ENCODE assay signal across 9 mouse cellular contexts in the genomic region with DNA sequence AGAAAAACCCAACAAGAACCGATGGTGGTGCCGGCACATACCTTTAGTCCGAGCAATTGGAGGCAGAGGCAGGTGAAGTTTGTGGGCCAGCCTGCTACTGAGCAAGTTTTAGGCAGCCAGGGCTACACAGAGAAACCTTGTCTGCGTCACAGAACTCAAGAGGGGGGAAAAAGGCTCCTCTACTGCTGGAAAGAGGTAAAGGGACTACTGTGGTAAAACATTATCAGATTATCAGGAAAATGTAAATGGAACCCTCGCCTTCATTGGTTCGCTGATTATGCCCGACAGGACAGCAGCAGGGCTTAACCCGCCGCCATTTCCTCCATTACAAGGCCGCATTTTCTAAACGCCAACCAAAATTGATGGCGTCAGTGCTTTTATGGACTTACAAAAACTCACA. TPM values are rescaled to one million over a fixed set of nuclear protein-coding genes. Genes with fewer than 3 reads are reported as not detected.
A peak's percentile ranks its signal among the peaks of the same experiment; 100 is the strongest.
DNase-seq lines count a peak whose midpoint lies in the region; ATAC-seq and TF ChIP-seq lines count a peak whose summit lies in the region.
"Had no signal": no experiment of that assay in that cellular context is flagged by ENCODE, and none has a peak within 500 bp of the region (broad histone marks: within the 10 kb centered on the region; RNA-seq: fewer than 3 reads in every experiment).

No protein-coding gene starts in this region.

- no peaks in the 10 kb centered on the region for H3K9me3 ChIP-seq in forebrain, embryonic 11.5 days (ENCODE audit: control insufficient read depth, low read length)
- no peaks in the 10 kb centered on the region for H3K9me3 ChIP-seq in liver, postnatal 0 days (ENCODE audit: low read length)
- no peaks in the 10 kb centered on the region for H3K9me3 ChIP-seq in neural tube, embryonic 15.5 days (replicated peaks)

- no peak for TF ChIP-seq EP300 in liver, postnatal 0 days (IDR thresholded peaks at IDR 0.05; ENCODE audit: low read depth)

- H3K4me3 ChIP-seq in forebrain, embryonic 11.5 days (ENCODE audit: low read depth, low read length) = peak overlapping the region; percentile 35
- H3K4me3 ChIP-seq in liver, postnatal 0 days (ENCODE audit: low read depth, low read length) = peak overlapping the region; percentile 54
- peak overlapping the region; percentile 41 for H3K4me3 ChIP-seq in neural tube, embryonic 15.5 days (replicated peaks)

- H3K27me3 ChIP-seq in forebrain, embryonic 11.5 days (ENCODE audit: control insufficient read depth, insufficient read depth, low read length) = no peaks in the 10 kb centered on the region
- H3K27me3 ChIP-seq in liver, postnatal 0 days (ENCODE audit: insufficient read depth, low read length) = no peaks in the 10 kb centered on the region
- H3K27me3 ChIP-seq in neural tube, embryonic 15.5 days (replicated peaks) = no peaks in the 10 kb centered on the region

- peak; percentile 47; the same call in 1 of the 2 replicates for ATAC-seq in frontal cortex, adult (ENCODE audit: low TSS enrichment)
- 0 out of 2 replicates have a peak, but pooled peaks have one; percentile 39 for ATAC-seq in forebrain, embryonic 11.5 days (replicated peaks; ENCODE audit: low FRiP score)
- peak; percentile 78 for ATAC-seq in liver, postnatal 0 days
- peak; percentile 61; the same call in 1 of the 2 replicates for ATAC-seq in neural tube, embryonic 15.5 days (ENCODE audit: low FRiP score)

- WGBS in forebrain, embryonic 11.5 days = 2% methylated on average over 11 of the region's 12 CpGs
- WGBS in liver, postnatal 0 days (ENCODE audit: insufficient replicate concordance) = 4% methylated on average over 12 of the region's 12 CpGs
- 3% methylated on average over 11 of the region's 12 CpGs for WGBS in neural tube, embryonic 15.5 days

- H3K4me2 ChIP-seq in forebrain, embryonic 11.5 days (ENCODE audit: low read depth, low read length, severe bottlenecking) = peak overlapping the region; percentile 24; the same call in 1 of the 2 replicates
- peak overlapping the region; percentile 18; the same call in 1 of the 2 replicates for H3K4me2 ChIP-seq in liver, postnatal 0 days (ENCODE audit: low read depth, low read length)
- H3K4me2 ChIP-seq in neural tube, embryonic 15.5 days = peak overlapping the region; percentile 43

- H3K27ac ChIP-seq in forebrain, embryonic 11.5 days (ENCODE audit: low read depth, low read length) = no peak overlapping the region
- peak overlapping the region; percentile 82 for H3K27ac ChIP-seq in liver, postnatal 0 days (ENCODE audit: low read depth)
- H3K27ac ChIP-seq in neural tube, embryonic 15.5 days (replicated peaks) = peak overlapping the region; percentile 51

- TF ChIP-seq CTCF in liver, postnatal 0 days (IDR thresholded peaks at IDR 0.05; ENCODE audit: low read depth) = no peak

- H3K9ac ChIP-seq in forebrain, embryonic 11.5 days (ENCODE audit: low read length) = peak overlapping the region; percentile 37
- H3K9ac ChIP-seq in liver, postnatal 0 days (replicated peaks) = peak overlapping the region; percentile 58
- H3K9ac ChIP-seq in neural tube, embryonic 15.5 days (replicated peaks) = no peak overlapping the region

- no peaks in the 10 kb centered on the region for H3K4me1 ChIP-seq in forebrain, embryonic 11.5 days (replicated peaks; ENCODE audit: control insufficient read depth, insufficient read depth, low read length)
- no peaks in the 10 kb centered on the region for H3K4me1 ChIP-seq in liver, postnatal 0 days (ENCODE audit: insufficient read depth)
- H3K4me1 ChIP-seq in neural tube, embryonic 15.5 days = no peaks in the 10 kb centered on the region

- no peaks in the 10 kb centered on the region for H3K36me3 ChIP-seq in forebrain, embryonic 11.5 days (ENCODE audit: control insufficient read depth, insufficient read depth, low read length)
- H3K36me3 ChIP-seq in liver, postnatal 0 days (replicated peaks; ENCODE audit: insufficient read depth, low read length) = no peaks in the 10 kb centered on the region
- no peaks in the 10 kb centered on the region for H3K36me3 ChIP-seq in neural tube, embryonic 15.5 days

- DNase-seq in frontal cortex, postnatal 25 days (ENCODE audit: low spot score in 2 of 2) = no peak
- peak; percentile 0 for DNase-seq in ZHBTc4 (ENCODE audit: low read depth, low spot score)
- DNase-seq in forebrain, embryonic 11.5 days (ENCODE audit: low spot score) = no peak
- peak; percentile 77 for DNase-seq in induced T-regulatory cell, adult 2 months (ENCODE audit: low read depth)
- peak; percentile 18 for DNase-seq in liver, postnatal 0 days
- no peak for DNase-seq in adrenal gland, postnatal 4 days (ENCODE audit: low spot score in 2 of 2)

RNA-seq across cellular contexts. Expression of a gene that starts 0.7 kb away (rescaled TPM):
- polyA plus RNA-seq in forebrain, embryonic 11.5 days (2014; fragmentation: Nextera tagmentation; extraction: Ambion mirVana) = 13.9 and 21.7 TPM in 2 replicates
- polyA plus RNA-seq in liver, postnatal 0 days (2015; fragmentation: Nextera tagmentation; extraction: Ambion mirVana) = not detected in 2 replicates
- 15.9 and 17.2 TPM in 2 replicates for polyA plus RNA-seq in neural tube, embryonic 15.5 days (2015; fragmentation: Nextera tagmentation; extraction: Ambion mirVana)
- total RNA-seq in adrenal gland, postnatal 4 days (2021) = 10 to 100 TPM in 1 of 2 experiments, not detected in 1; 85.6 TPM
- polyA plus RNA-seq: C2C12 had no signal

RNA-seq across cellular contexts. Expression of a gene that starts 40.2 kb away (rescaled TPM):
- 12.1 and 15.4 TPM in 2 replicates for polyA plus RNA-seq in forebrain, embryonic 11.5 days (2014; fragmentation: Nextera tagmentation; extraction: Ambion mirVana)
- not detected in 2 replicates for polyA plus RNA-seq in liver, postnatal 0 days (2015; fragmentation: Nextera tagmentation; extraction: Ambion mirVana)
- polyA plus RNA-seq in neural tube, embryonic 15.5 days (2015; fragmentation: Nextera tagmentation; extraction: Ambion mirVana) = 8.8 and 11.7 TPM in 2 replicates
- total RNA-seq in adrenal gland, postnatal 4 days (2021) = 10 to 100 TPM in 1 of 2 experiments, not detected in 1; 43.4 TPM
- polyA plus RNA-seq: C2C12 had no signal

Comparison
In these comparisons a context has a peak if more than half of its experiments do, and no peak if none do; other contexts are left out.
1. DNase-seq: peak in ZHBTc4 (single experiment), induced T-regulatory cell, adult 2 months (single experiment) and liver, postnatal 0 days (single experiment); none in frontal cortex, postnatal 25 days (0 of 2), forebrain, embryonic 11.5 days (single experiment) and adrenal gland, postnatal 4 days (0 of 2).
2. Peak in every context shown above with its lines, with median percentiles within 50 percentile points of each other: ATAC-seq, H3K4me2 ChIP-seq and H3K4me3 ChIP-seq.